Comparison of ENCODE assay signal across 9 mouse cellular contexts in the genomic region with DNA sequence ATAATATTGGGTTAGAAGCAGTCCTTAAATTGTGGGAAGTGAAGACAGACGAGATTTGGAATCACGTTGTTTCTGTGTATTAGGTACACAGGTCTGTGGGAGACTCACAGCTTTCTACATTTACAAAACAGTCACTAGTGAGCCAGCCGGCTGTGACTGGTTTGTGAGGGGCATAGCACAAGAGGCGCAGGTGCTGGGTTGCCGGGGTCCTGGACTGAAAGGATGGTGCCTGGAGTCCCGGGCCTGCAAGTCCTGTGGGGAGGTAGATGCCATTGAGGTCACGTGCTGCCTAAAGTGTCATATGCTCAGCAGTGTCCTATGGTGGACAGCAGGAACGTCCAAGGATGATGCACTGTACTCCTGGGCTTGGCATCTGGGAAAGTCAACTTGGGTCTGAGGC. TPM values are rescaled to one million over a fixed set of nuclear protein-coding genes. Genes with fewer than 3 reads are reported as not detected.
A peak's percentile ranks its signal among the peaks of the same experiment; 100 is the strongest.
DNase-seq lines count a peak whose midpoint lies in the region; ATAC-seq and TF ChIP-seq lines count a peak whose summit lies in the region.
"Had no signal": no experiment of that assay in that cellular context is flagged by ENCODE, and none has a peak within 500 bp of the region (broad histone marks: within the 10 kb centered on the region; RNA-seq: fewer than 3 reads in every experiment).

No protein-coding gene starts in this region.

- DNase-seq in forebrain, embryonic 10.5 days (ENCODE audit: extremely low spot score, low spot score), result no peak
- no peak for DNase-seq in spleen, adult 2 months (ENCODE audit: low read depth in 1 of 2, low spot score in 2 of 2)
- DNase-seq in spleen, postnatal 14 days (ENCODE audit: low spot score in 2 of 2), result no peak
- DNase-seq in urinary bladder, postnatal 25 days (ENCODE audit: low spot score), result no peak
- DNase-seq: gastrocnemius, postnatal 14 days had no signal

- H3K4me1 ChIP-seq in forebrain, embryonic 10.5 days, result peaks cover 36% of the 10 kb centered on the region
- H3K4me1 ChIP-seq in forebrain, embryonic 16.5 days (replicated peaks; ENCODE audit: control insufficient read depth, insufficient read depth, low read length), result peaks cover 5% of the 10 kb centered on the region
- H3K4me1 ChIP-seq in intestine, embryonic 16.5 days (ENCODE audit: control insufficient read depth, insufficient read depth, low read length), result peaks cover 45% of the 10 kb centered on the region
- H3K4me1 ChIP-seq in intestine, embryonic 15.5 days (replicated peaks), result peaks cover 20% of the 10 kb centered on the region
- H3K4me1 ChIP-seq in spleen, adult 2 months (ENCODE audit: control insufficient read depth, insufficient read depth, insufficient read length), result peaks cover 24% of the 10 kb centered on the region; the same call in 1 of the 2 replicates
- peaks cover 11% of the 10 kb centered on the region for H3K4me1 ChIP-seq in stomach, embryonic 15.5 days

- peak overlapping the region; percentile 59 for H3K27ac ChIP-seq in forebrain, embryonic 10.5 days
- no peak overlapping the region for H3K27ac ChIP-seq in forebrain, embryonic 16.5 days (ENCODE audit: low read length)
- peak overlapping the region; percentile 33 for H3K27ac ChIP-seq in intestine, embryonic 16.5 days (ENCODE audit: low read length)
- no peak overlapping the region for H3K27ac ChIP-seq in intestine, embryonic 15.5 days
- H3K27ac ChIP-seq in spleen, adult 2 months (ENCODE audit: insufficient read depth, low read length), result peak overlapping the region; percentile 26; the same call in 1 of the 2 replicates
- peak overlapping the region; percentile 54; the same call in 1 of the 2 replicates for H3K27ac ChIP-seq in stomach, embryonic 15.5 days

- 0 out of 2 replicates have a peak, but pooled peaks cover 2% of the 10 kb centered on the region for H3K36me3 ChIP-seq in forebrain, embryonic 10.5 days (replicated peaks)
- no peaks in the 10 kb centered on the region for H3K36me3 ChIP-seq in forebrain, embryonic 16.5 days (ENCODE audit: control insufficient read depth, insufficient read depth)
- H3K36me3 ChIP-seq in intestine, embryonic 16.5 days (ENCODE audit: control insufficient read depth, insufficient read depth, low read length), result no peaks in the 10 kb centered on the region
- no peaks in the 10 kb centered on the region for H3K36me3 ChIP-seq in intestine, embryonic 15.5 days
- no peaks in the 10 kb centered on the region for H3K36me3 ChIP-seq in spleen, adult 2 months (ENCODE audit: control insufficient read depth, insufficient read depth, low read length)
- H3K36me3 ChIP-seq in stomach, embryonic 15.5 days, result no peaks in the 10 kb centered on the region

- no peak for TF ChIP-seq POLR2A in spleen, adult 2 months (IDR thresholded peaks at IDR 0.05; ENCODE audit: low read depth, low read length)

- TF ChIP-seq CTCF in spleen, adult 2 months (IDR thresholded peaks at IDR 0.05; ENCODE audit: extremely low read depth, insufficient read depth, insufficient read length, insufficient replicate concordance), result no peak

- no peak for ATAC-seq in forebrain, embryonic 16.5 days
- no peak for ATAC-seq in intestine, embryonic 16.5 days
- ATAC-seq in intestine, embryonic 15.5 days, result no peak
- ATAC-seq in stomach, embryonic 15.5 days (ENCODE audit: insufficient read depth, low FRiP score, low read depth), result no peak

- H3K9me3 ChIP-seq in forebrain, embryonic 10.5 days, result no peaks in the 10 kb centered on the region
- H3K9me3 ChIP-seq in forebrain, embryonic 16.5 days (ENCODE audit: control insufficient read depth, low read length), result no peaks in the 10 kb centered on the region
- no peaks in the 10 kb centered on the region for H3K9me3 ChIP-seq in intestine, embryonic 16.5 days (ENCODE audit: control insufficient read depth, low read length)
- no peaks in the 10 kb centered on the region for H3K9me3 ChIP-seq in intestine, embryonic 15.5 days
- no peaks in the 10 kb centered on the region for H3K9me3 ChIP-seq in stomach, embryonic 15.5 days

- no peak overlapping the region for H3K4me2 ChIP-seq in forebrain, embryonic 16.5 days (ENCODE audit: low read length)
- 0 out of 2 replicates have a peak overlapping the region, but pooled peaks have one; percentile 6 for H3K4me2 ChIP-seq in intestine, embryonic 16.5 days (ENCODE audit: low read depth, low read length)
- no peak overlapping the region for H3K4me2 ChIP-seq in intestine, embryonic 15.5 days (replicated peaks)
- peak overlapping the region; percentile 13; the same call in 1 of the 2 replicates for H3K4me2 ChIP-seq in stomach, embryonic 15.5 days

- H3K27me3 ChIP-seq in forebrain, embryonic 10.5 days (ENCODE audit: poor library complexity, severe bottlenecking), result no peaks in the 10 kb centered on the region
- H3K27me3 ChIP-seq in forebrain, embryonic 16.5 days (replicated peaks; ENCODE audit: control insufficient read depth, insufficient read depth, low read length), result no peaks in the 10 kb centered on the region
- no peaks in the 10 kb centered on the region for H3K27me3 ChIP-seq in intestine, embryonic 16.5 days (replicated peaks; ENCODE audit: control insufficient read depth, insufficient read depth, low read length)
- no peaks in the 10 kb centered on the region for H3K27me3 ChIP-seq in intestine, embryonic 15.5 days (replicated peaks)
- H3K27me3 ChIP-seq in spleen, adult 2 months (ENCODE audit: control insufficient read depth, insufficient read depth, low read length), result no peaks in the 10 kb centered on the region
- H3K27me3 ChIP-seq in stomach, embryonic 15.5 days (replicated peaks), result no peaks in the 10 kb centered on the region

- 0 out of 2 replicates have a peak overlapping the region, but pooled peaks have one; percentile 6 for H3K4me3 ChIP-seq in forebrain, embryonic 10.5 days
- H3K4me3 ChIP-seq in forebrain, embryonic 16.5 days (replicated peaks; ENCODE audit: low read length), result no peak overlapping the region
- H3K4me3 ChIP-seq in intestine, embryonic 16.5 days (ENCODE audit: low read length), result no peak overlapping the region
- H3K4me3 ChIP-seq in intestine, embryonic 15.5 days (replicated peaks), result no peak overlapping the region
- no peak overlapping the region for H3K4me3 ChIP-seq in spleen, adult 2 months (ENCODE audit: extremely low read depth, insufficient read depth, insufficient read length)
- H3K4me3 ChIP-seq in stomach, embryonic 15.5 days (replicated peaks), result no peak overlapping the region

- WGBS in forebrain, embryonic 10.5 days, result 39% methylated on average over 8 of the region's 8 CpGs
- WGBS in forebrain, embryonic 16.5 days, result 27% methylated on average over 8 of the region's 8 CpGs
- 49% methylated on average over 8 of the region's 8 CpGs for WGBS in intestine, embryonic 16.5 days
- WGBS in intestine, embryonic 15.5 days, result 51% methylated on average over 8 of the region's 8 CpGs
- 23% methylated on average over 8 of the region's 8 CpGs for WGBS in spleen, adult 2 months
- 51% methylated on average over 8 of the region's 8 CpGs for WGBS in stomach, embryonic 15.5 days

- no peak overlapping the region for H3K9ac ChIP-seq in forebrain, embryonic 16.5 days (replicated peaks; ENCODE audit: low read depth, low read length)
- H3K9ac ChIP-seq in intestine, embryonic 16.5 days (ENCODE audit: low read depth, low read length), result no peak overlapping the region
- no peak overlapping the region for H3K9ac ChIP-seq in intestine, embryonic 15.5 days
- H3K9ac ChIP-seq in stomach, embryonic 15.5 days, result no peak overlapping the region

RNA-seq across cellular contexts. Expression of gene Ccdc12, which starts 10.1 kb away (rescaled TPM):
- polyA plus RNA-seq in forebrain, embryonic 10.5 days (2016; fragmentation: Nextera tagmentation; extraction: Ambion mirVana), result 178 and 183 TPM in 2 replicates
- polyA plus RNA-seq in forebrain, embryonic 16.5 days (2015; fragmentation: Nextera tagmentation; extraction: Ambion mirVana), result 100 and 113 TPM in 2 replicates
- 168 and 188 TPM in 2 replicates for polyA plus RNA-seq in intestine, embryonic 16.5 days (2015; fragmentation: Nextera tagmentation; extraction: Ambion mirVana)
- 162 and 166 TPM in 2 replicates for polyA plus RNA-seq in intestine, embryonic 15.5 days (2015; fragmentation: Nextera tagmentation; extraction: Ambion mirVana)
- 103 and 110 TPM in 2 replicates for polyA plus RNA-seq in spleen, adult 2 months (2012; rRNA removed)
- polyA plus RNA-seq in stomach, embryonic 15.5 days (2015; fragmentation: Nextera tagmentation; extraction: Ambion mirVana), result 146 and 160 TPM in 2 replicates

RNA-seq across cellular contexts. Expression of gene Nbeal2, which starts 12.4 kb away (rescaled TPM):
- 1.4 and 2.0 TPM in 2 replicates for polyA plus RNA-seq in forebrain, embryonic 10.5 days (2016; fragmentation: Nextera tagmentation; extraction: Ambion mirVana)
- polyA plus RNA-seq in forebrain, embryonic 16.5 days (2015; fragmentation: Nextera tagmentation; extraction: Ambion mirVana), result 2.3 and 5.9 TPM in 2 replicates
- 4.0 and 4.2 TPM in 2 replicates for polyA plus RNA-seq in intestine, embryonic 16.5 days (2015; fragmentation: Nextera tagmentation; extraction: Ambion mirVana)
- 3.6 and 4.9 TPM in 2 replicates for polyA plus RNA-seq in intestine, embryonic 15.5 days (2015; fragmentation: Nextera tagmentation; extraction: Ambion mirVana)
- 78.9 and 82.2 TPM in 2 replicates for polyA plus RNA-seq in spleen, adult 2 months (2012; rRNA removed)
- 6.2 and 6.9 TPM in 2 replicates for polyA plus RNA-seq in stomach, embryonic 15.5 days (2015; fragmentation: Nextera tagmentation; extraction: Ambion mirVana)

RNA-seq across cellular contexts. Expression of gene Nradd, which starts 42.1 kb away (rescaled TPM):
- polyA plus RNA-seq in forebrain, embryonic 10.5 days (2016; fragmentation: Nextera tagmentation; extraction: Ambion mirVana), result 36.3 and 36.4 TPM in 2 replicates
- polyA plus RNA-seq in forebrain, embryonic 16.5 days (2015; fragmentation: Nextera tagmentation; extraction: Ambion mirVana), result 29.0 and 32.4 TPM in 2 replicates
- polyA plus RNA-seq in intestine, embryonic 16.5 days (2015; fragmentation: Nextera tagmentation; extraction: Ambion mirVana), result 25.7 and 28.4 TPM in 2 replicates
- 27.0 and 29.0 TPM in 2 replicates for polyA plus RNA-seq in intestine, embryonic 15.5 days (2015; fragmentation: Nextera tagmentation; extraction: Ambion mirVana)
- polyA plus RNA-seq in spleen, adult 2 months (2012; rRNA removed), result 5.2 and 5.5 TPM in 2 replicates
- polyA plus RNA-seq in stomach, embryonic 15.5 days (2015; fragmentation: Nextera tagmentation; extraction: Ambion mirVana), result 28.5 and 30.5 TPM in 2 replicates

Comparison
In these comparisons a context has a peak if more than half of its experiments do, and no peak if none do; other contexts are left out.
1. H3K27ac ChIP-seq: peak in forebrain, embryonic 10.5 days (single experiment), intestine, embryonic 16.5 days (single experiment), spleen, adult 2 months (single experiment) and stomach, embryonic 15.5 days (single experiment); none in forebrain, embryonic 16.5 days (single experiment) and intestine, embryonic 15.5 days (single experiment).
2. H3K4me2 ChIP-seq: peak in intestine, embryonic 16.5 days (single experiment) and stomach, embryonic 15.5 days (single experiment); none in forebrain, embryonic 16.5 days (single experiment) and intestine, embryonic 15.5 days (single experiment).
3. RNA of gene Nbeal2, which starts 12.4 kb away (polyA plus RNA-seq): 78.9 to 82.2 TPM in spleen, adult 2 months; 6.2 to 6.9 TPM in stomach, embryonic 15.5 days, 2.3 to 5.9 TPM in forebrain, embryonic 16.5 days, 4.0 to 4.2 TPM in intestine, embryonic 16.5 days, 3.6 to 4.9 TPM in intestine, embryonic 15.5 days and 1.4 to 2.0 TPM in forebrain, embryonic 10.5 days; every median in the first group is over 10 times any median in the second.